18 mouse cellular contexts compared by ENCODE assay signal in genomic region chr3:95959807-95960206, GRCm38 (mm10). TPM values are rescaled to one million over a fixed set of nuclear protein-coding genes. Genes with fewer than 3 reads are reported as not detected.
DNase-seq lines count a peak whose midpoint lies in the region; ATAC-seq and TF ChIP-seq lines count a peak whose summit lies in the region.
"Had no signal": no experiment of that assay in that cellular context is flagged by ENCODE, and none has a peak within 500 bp of the region (broad histone marks: within the 10 kb centered on the region; RNA-seq: fewer than 3 reads in every experiment).

No protein-coding gene starts in this region.

- WGBS in forebrain, embryonic 14.5 days: 91% methylated on average over 1 of the region's 1 CpGs
- WGBS in forebrain, embryonic 13.5 days: 95% methylated on average over 1 of the region's 1 CpGs
- 91% methylated on average over 1 of the region's 1 CpGs for WGBS in kidney, adult 2 months

- H3K9ac ChIP-seq in forebrain, embryonic 14.5 days (ENCODE audit: low read length): no peak overlapping the region
- H3K9ac ChIP-seq in forebrain, embryonic 13.5 days: no peak overlapping the region
- H3K9ac ChIP-seq: hindbrain, embryonic 15.5 days; liver, embryonic 12.5 days; neural tube, embryonic 15.5 days had no signal

- no peak overlapping the region for H3K4me3 ChIP-seq in forebrain, embryonic 14.5 days (ENCODE audit: low read depth, low read length)
- H3K4me3 ChIP-seq in forebrain, embryonic 13.5 days: no peak overlapping the region
- H3K4me3 ChIP-seq in layer of hippocampus, adult 2 months: no peak overlapping the region
- no peak overlapping the region for H3K4me3 ChIP-seq in kidney, adult 2 months (ENCODE audit: insufficient read depth, low read depth, low read length)
- H3K4me3 ChIP-seq: embryonic facial prominence, embryonic 10.5 days; hindbrain, embryonic 15.5 days; limb, embryonic 10.5 days; liver, embryonic 12.5 days; neural tube, embryonic 15.5 days had no signal

- no peaks in the 10 kb centered on the region for H3K36me3 ChIP-seq in forebrain, embryonic 14.5 days (ENCODE audit: control insufficient read depth, insufficient read depth, low read length)
- H3K36me3 ChIP-seq in forebrain, embryonic 13.5 days (ENCODE audit: poor library complexity, severe bottlenecking): no peaks in the 10 kb centered on the region
- no peaks in the 10 kb centered on the region for H3K36me3 ChIP-seq in kidney, adult 2 months (ENCODE audit: control insufficient read depth, insufficient read depth, low read length)
- H3K36me3 ChIP-seq: embryonic facial prominence, embryonic 10.5 days; heart, embryonic 10.5 days; hindbrain, embryonic 15.5 days; limb, embryonic 10.5 days; liver, embryonic 12.5 days; neural tube, embryonic 15.5 days had no signal

- H3K4me2 ChIP-seq in forebrain, embryonic 14.5 days (ENCODE audit: low read length): no peak overlapping the region
- H3K4me2 ChIP-seq in forebrain, embryonic 13.5 days: no peak overlapping the region
- H3K4me2 ChIP-seq: hindbrain, embryonic 15.5 days; liver, embryonic 12.5 days; neural tube, embryonic 15.5 days had no signal

- DNase-seq in forebrain, embryonic 14.5 days (ENCODE audit: low spot score): peak; percentile 32
- no peak for DNase-seq in layer of hippocampus, adult 2 months (ENCODE audit: low spot score in 2 of 2)
- no peak for DNase-seq in layer of hippocampus, adult 11-12 months (ENCODE audit: low spot score)
- peak; percentile 76 for DNase-seq in 416B (ENCODE audit: low read depth)
- no peak for DNase-seq in frontal cortex, postnatal 36 days (ENCODE audit: low spot score in 2 of 2)
- no peak for DNase-seq in kidney, adult 2 months
- DNase-seq: adrenal gland, postnatal 25 days; cerebellum, adult 2 months; gastrocnemius, postnatal 14 days; spleen, adult 18-20 months had no signal

- H3K9me3 ChIP-seq in forebrain, embryonic 14.5 days (replicated peaks; ENCODE audit: control insufficient read depth, low read length): no peaks in the 10 kb centered on the region
- H3K9me3 ChIP-seq in forebrain, embryonic 13.5 days (replicated peaks): no peaks in the 10 kb centered on the region
- H3K9me3 ChIP-seq: embryonic facial prominence, embryonic 10.5 days; heart, embryonic 10.5 days; hindbrain, embryonic 15.5 days; limb, embryonic 10.5 days; liver, embryonic 12.5 days; neural tube, embryonic 15.5 days had no signal

- peak; percentile 47 for TF ChIP-seq CTCF in layer of hippocampus, adult 2 months (conservative IDR thresholded peaks at IDR 0.05)
- TF ChIP-seq CTCF in kidney, adult 2 months (conservative IDR thresholded peaks at IDR 0.05; ENCODE audit: insufficient read depth, insufficient read length, low read depth, low read length): no peak

- H3K27ac ChIP-seq in forebrain, embryonic 14.5 days (ENCODE audit: low read depth, low read length): no peak overlapping the region
- H3K27ac ChIP-seq in forebrain, embryonic 13.5 days: no peak overlapping the region
- H3K27ac ChIP-seq in layer of hippocampus, adult 2 months: no peak overlapping the region
- no peak overlapping the region for H3K27ac ChIP-seq in kidney, adult 2 months (ENCODE audit: insufficient read depth, low read depth, low read length)
- H3K27ac ChIP-seq: embryonic facial prominence, embryonic 10.5 days; hindbrain, embryonic 15.5 days; limb, embryonic 10.5 days; liver, embryonic 12.5 days; neural tube, embryonic 15.5 days had no signal

- H3K4me1 ChIP-seq in forebrain, embryonic 14.5 days (ENCODE audit: control insufficient read depth, insufficient read depth, low read length): no peaks in the 10 kb centered on the region
- H3K4me1 ChIP-seq in forebrain, embryonic 13.5 days: peaks cover 6% of the 10 kb centered on the region; the same call in 1 of the 2 replicates
- no peaks in the 10 kb centered on the region for H3K4me1 ChIP-seq in kidney, adult 2 months (ENCODE audit: control insufficient read depth, insufficient read depth, low read length)
- H3K4me1 ChIP-seq: hindbrain, embryonic 15.5 days; neural tube, embryonic 15.5 days had no signal

- H3K27me3 ChIP-seq in forebrain, embryonic 14.5 days (replicated peaks; ENCODE audit: control insufficient read depth, insufficient read depth, low read length): no peaks in the 10 kb centered on the region
- no peaks in the 10 kb centered on the region for H3K27me3 ChIP-seq in forebrain, embryonic 13.5 days
- no peaks in the 10 kb centered on the region for H3K27me3 ChIP-seq in kidney, adult 2 months (replicated peaks; ENCODE audit: control insufficient read depth, insufficient read depth, low read length)
- H3K27me3 ChIP-seq: hindbrain, embryonic 15.5 days; neural tube, embryonic 15.5 days had no signal

- no peak for TF ChIP-seq POLR2A in kidney, adult 2 months (IDR thresholded peaks at IDR 0.05; ENCODE audit: low read depth, low read length)

- ATAC-seq in forebrain, embryonic 14.5 days: no peak
- ATAC-seq in forebrain, embryonic 13.5 days: no peak
- 0 out of 2 replicates have a peak, but pooled peaks have one; percentile 27 for ATAC-seq in megakaryocyte progenitor cell, adult 5-6 weeks (replicated peaks; ENCODE audit: poor library complexity)
- ATAC-seq: liver, embryonic 12.5 days had no signal

RNA-seq across cellular contexts. Expression of gene Anp32e, which starts 30.8 kb away (rescaled TPM):
- 49.1 and 50.0 TPM in 2 replicates for polyA plus RNA-seq in forebrain, embryonic 14.5 days (2014; fragmentation: Nextera tagmentation; extraction: Ambion mirVana)
- polyA plus RNA-seq in forebrain, embryonic 13.5 days (2015; fragmentation: Nextera tagmentation; extraction: Ambion mirVana): 322 and 341 TPM in 2 replicates
- 10 to 100 TPM; 78.9 to 80.6 TPM for total RNA-seq in layer of hippocampus, adult 2 months (2021)
- 101 and 132 TPM in 2 replicates for total RNA-seq in megakaryocyte progenitor cell, adult 5-6 weeks (2015)
- total RNA-seq in megakaryocyte progenitor cell, adult 5-6 weeks (2017): 384 and 526 TPM in 2 replicates
- polyA plus RNA-seq in kidney, adult 2 months (2012; rRNA removed): 13.0 and 18.5 TPM in 2 replicates

RNA-seq across cellular contexts. Expression of gene Plekho1, which starts 36.0 kb away (rescaled TPM):
- 67.4 and 75.6 TPM in 2 replicates for polyA plus RNA-seq in forebrain, embryonic 14.5 days (2014; fragmentation: Nextera tagmentation; extraction: Ambion mirVana)
- polyA plus RNA-seq in forebrain, embryonic 13.5 days (2015; fragmentation: Nextera tagmentation; extraction: Ambion mirVana): 80.4 and 85.1 TPM in 2 replicates
- 10 to 100 TPM; 39.3 to 44.1 TPM for total RNA-seq in layer of hippocampus, adult 2 months (2021)
- 22.1 and 25.9 TPM in 2 replicates for total RNA-seq in megakaryocyte progenitor cell, adult 5-6 weeks (2015)
- 24.7 and 25.1 TPM in 2 replicates for total RNA-seq in megakaryocyte progenitor cell, adult 5-6 weeks (2017)
- 32.4 and 33.2 TPM in 2 replicates for polyA plus RNA-seq in kidney, adult 2 months (2012; rRNA removed)

RNA-seq across cellular contexts. Expression of gene Car14, which starts 55.3 kb away (rescaled TPM):
- polyA plus RNA-seq in forebrain, embryonic 14.5 days (2014; fragmentation: Nextera tagmentation; extraction: Ambion mirVana): 15.5 and 19.9 TPM in 2 replicates
- polyA plus RNA-seq in forebrain, embryonic 13.5 days (2015; fragmentation: Nextera tagmentation; extraction: Ambion mirVana): 23.1 and 27.4 TPM in 2 replicates
- total RNA-seq in layer of hippocampus, adult 2 months (2021): 1 to 10 TPM; 6.9 to 9.9 TPM
- not detected in 2 replicates for total RNA-seq in megakaryocyte progenitor cell, adult 5-6 weeks (2015)
- not detected in 2 replicates for total RNA-seq in megakaryocyte progenitor cell, adult 5-6 weeks (2017)
- polyA plus RNA-seq in kidney, adult 2 months (2012; rRNA removed): 206 TPM in 2 replicates

Comparison
In these comparisons a context has a peak if more than half of its experiments do, and no peak if none do; other contexts are left out.
1. DNase-seq: peak in forebrain, embryonic 14.5 days (single experiment) and 416B (single experiment); none in layer of hippocampus, adult 2 months (0 of 2), layer of hippocampus, adult 11-12 months (single experiment), frontal cortex, postnatal 36 days (0 of 2) and kidney, adult 2 months (single experiment).